Mouse (Mus musculus): ENCODE measurements around the gene Prr18. TPM values are rescaled to one million over a fixed set of nuclear protein-coding genes. Genes with fewer than 3 reads are reported as not detected.
"Not testable (repeated sequence)": the region's sequence is repeated elsewhere in the genome, so short reads cannot be mapped to it uniquely, and the experiment has no call there.

Gene Prr18
- 18.4 and 23.1 TPM in 2 replicates for polyA plus RNA-seq (2015; fragmentation: Nextera tagmentation; extraction: Ambion mirVana)

DNA sequence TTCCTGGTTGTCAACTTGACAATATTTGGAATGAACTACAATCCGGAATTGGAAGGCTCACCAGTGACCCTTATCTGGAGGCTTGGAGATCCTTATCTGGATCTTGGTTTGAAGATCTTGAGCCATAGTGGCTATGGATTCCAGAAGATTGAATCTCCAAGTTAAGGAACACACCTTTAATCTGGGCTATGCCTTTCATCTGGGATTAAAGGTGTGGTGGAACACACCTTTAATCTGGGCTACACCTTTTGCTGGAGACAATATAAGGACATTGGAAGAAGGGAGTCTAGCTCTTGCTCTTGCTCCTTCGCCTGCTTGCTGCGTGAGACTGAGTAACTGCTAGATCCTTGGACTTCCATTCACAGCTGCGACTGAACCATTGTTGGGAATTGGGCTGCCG lies at the start of gene Prr18:
Prr18 (plus strand) TSS at position 301 of the 400 bp plus-strand sequence.
- not testable (repeated sequence) for H3K4me3 ChIP-seq

GRCm38 (mm10) chr17:8289993-8290679 lies 47.1 kb upstream of the Prr18 start:
- 98% methylated on average over 3 of the region's 3 CpGs for WGBS
- no peak for ATAC-seq (ENCODE audit: low FRiP score, low read depth)
- Histone ChIP-seq H3K27me3 (no peaks in the 10 kb centered on the region), H3K4me3 (no peak overlapping the region), H3K4me2 (no peak overlapping the region), H3K4me1 (replicated peaks) (peaks cover 9% of the 10 kb centered on the region), H3K27ac (replicated peaks) (no peak overlapping the region), H3K36me3 (peaks cover 5% of the 10 kb centered on the region; the same call in 1 of the 2 replicates), H3K9me3 (no peaks in the 10 kb centered on the region), H3K9ac (no peak overlapping the region)

More for the DNA sequence above, at the start of gene Prr18:
- not testable (repeated sequence) for H3K27me3 ChIP-seq; H3K4me2 ChIP-seq; H3K9ac ChIP-seq; H3K36me3 ChIP-seq; H3K27ac ChIP-seq (replicated peaks); ATAC-seq (ENCODE audit: low FRiP score, low read depth); H3K9me3 ChIP-seq
- peaks cover 32% of the 10 kb centered on the region for H3K4me1 ChIP-seq (replicated peaks)
- WGBS, result 100% methylated on average over 1 of the region's 5 CpGs

GRCm38 (mm10) chr17:8290736-8291135 lies 46.5 kb upstream of the Prr18 start:
- no peaks in the 10 kb centered on the region for H3K9me3 ChIP-seq
- H3K27ac ChIP-seq (replicated peaks), result no peak overlapping the region
- no peaks in the 10 kb centered on the region for H3K27me3 ChIP-seq
- peaks cover 10% of the 10 kb centered on the region; the same call in 1 of the 2 replicates for H3K36me3 ChIP-seq
- H3K4me1 ChIP-seq (replicated peaks), result peaks cover 3% of the 10 kb centered on the region; the same call in 1 of the 2 replicates
- H3K4me2 ChIP-seq, result no peak overlapping the region
- H3K4me3 ChIP-seq, result no peak overlapping the region
- no peak overlapping the region for H3K9ac ChIP-seq
- ATAC-seq (ENCODE audit: low FRiP score, low read depth), result no peak

DNA sequence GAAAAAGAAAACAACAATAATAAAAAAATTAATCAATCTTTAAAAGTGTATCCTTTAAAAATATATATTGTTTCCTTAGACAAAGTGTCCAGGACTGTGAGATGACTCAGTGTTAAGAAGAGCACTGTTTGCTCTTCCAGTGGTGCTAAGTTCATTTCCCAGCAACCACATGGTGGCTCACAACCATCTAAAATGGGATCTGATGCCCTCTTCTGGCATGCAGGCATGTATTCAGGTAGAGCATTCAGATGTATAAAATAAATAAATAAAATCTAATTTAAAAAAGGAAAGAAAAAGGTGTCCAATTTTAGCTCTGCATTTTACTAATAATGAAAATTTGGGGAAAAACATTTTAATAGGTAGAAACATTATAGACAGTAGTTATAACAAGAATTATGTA lies 41.4 kb upstream of the Prr18 start:
- Histone ChIP-seq H3K9me3 (no peaks in the 10 kb centered on the region), H3K4me2 (no peak overlapping the region), H3K4me3 (no peak overlapping the region), H3K4me1 (replicated peaks) (no peaks in the 10 kb centered on the region), H3K36me3 (peaks cover 13% of the 10 kb centered on the region), H3K9ac (no peak overlapping the region), H3K27me3 (no peaks in the 10 kb centered on the region), H3K27ac (replicated peaks) (no peak overlapping the region)
- no peak for ATAC-seq (ENCODE audit: low FRiP score, low read depth)

DNA sequence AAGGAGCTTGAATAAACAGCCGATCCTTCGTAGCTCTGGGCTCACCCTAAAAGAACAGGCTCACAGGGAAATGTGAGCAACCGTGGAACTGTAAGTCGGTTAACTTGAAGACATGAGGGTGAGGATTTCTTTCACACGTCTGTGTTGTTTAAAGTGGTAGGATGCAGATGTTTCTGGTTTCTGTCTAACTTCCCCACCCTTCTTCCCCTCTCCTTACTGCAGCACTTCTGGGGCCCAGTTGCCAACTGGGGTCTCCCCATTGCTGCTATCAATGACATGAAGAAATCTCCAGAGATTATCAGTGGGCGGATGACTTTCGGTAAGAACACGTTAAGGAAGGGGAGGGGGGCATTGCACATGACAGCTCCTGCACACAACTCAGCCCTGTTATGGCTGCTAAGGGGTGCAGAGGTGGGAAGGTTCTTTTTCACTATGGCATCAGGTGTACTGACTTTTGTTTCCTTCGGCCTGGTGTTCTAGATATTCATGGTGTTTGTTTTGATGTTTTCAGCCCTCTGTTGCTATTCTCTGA lies 40.9 kb upstream of the Prr18 start:
- no peaks in the 10 kb centered on the region for H3K9me3 ChIP-seq
- WGBS, result 88% methylated on average over 9 of the region's 9 CpGs
- no peaks in the 10 kb centered on the region for H3K27me3 ChIP-seq
- ATAC-seq (ENCODE audit: low FRiP score, low read depth), result no peak
- H3K27ac ChIP-seq (replicated peaks), result no peak overlapping the region
- H3K9ac ChIP-seq, result no peak overlapping the region
- peaks cover 13% of the 10 kb centered on the region for H3K36me3 ChIP-seq
- no peaks in the 10 kb centered on the region for H3K4me1 ChIP-seq (replicated peaks)
- H3K4me3 ChIP-seq, result no peak overlapping the region
- no peak overlapping the region for H3K4me2 ChIP-seq

DNA sequence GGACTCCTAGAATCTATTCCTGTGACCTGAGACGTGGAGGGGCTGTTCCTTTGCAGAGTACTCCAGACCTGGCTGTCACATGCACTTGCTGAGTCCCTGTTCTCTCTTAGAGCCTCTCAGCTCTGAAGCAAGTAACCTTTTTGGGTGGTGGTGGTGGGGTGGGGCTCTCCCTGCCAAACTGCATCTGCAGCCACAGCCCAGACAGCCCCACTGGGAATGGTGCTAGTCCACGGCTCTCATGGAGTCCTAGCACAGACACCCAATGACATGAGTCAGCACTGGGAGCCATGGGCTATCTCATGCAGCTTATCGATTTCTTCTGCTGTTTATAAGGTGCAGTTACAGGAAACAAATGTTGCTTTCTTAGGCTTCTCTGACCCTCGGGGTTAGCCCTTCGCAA lies 39.5 kb upstream of the Prr18 start:
- Histone ChIP-seq H3K36me3 (peaks cover 13% of the 10 kb centered on the region), H3K27me3 (no peaks in the 10 kb centered on the region), H3K9me3 (no peaks in the 10 kb centered on the region), H3K4me1 (replicated peaks) (no peaks in the 10 kb centered on the region), H3K9ac (no peak overlapping the region), H3K4me3 (no peak overlapping the region), H3K27ac (replicated peaks) (no peak overlapping the region), H3K4me2 (no peak overlapping the region)
- 88% methylated on average over 5 of the region's 5 CpGs for WGBS
- ATAC-seq (ENCODE audit: low FRiP score, low read depth), result no peak

DNA sequence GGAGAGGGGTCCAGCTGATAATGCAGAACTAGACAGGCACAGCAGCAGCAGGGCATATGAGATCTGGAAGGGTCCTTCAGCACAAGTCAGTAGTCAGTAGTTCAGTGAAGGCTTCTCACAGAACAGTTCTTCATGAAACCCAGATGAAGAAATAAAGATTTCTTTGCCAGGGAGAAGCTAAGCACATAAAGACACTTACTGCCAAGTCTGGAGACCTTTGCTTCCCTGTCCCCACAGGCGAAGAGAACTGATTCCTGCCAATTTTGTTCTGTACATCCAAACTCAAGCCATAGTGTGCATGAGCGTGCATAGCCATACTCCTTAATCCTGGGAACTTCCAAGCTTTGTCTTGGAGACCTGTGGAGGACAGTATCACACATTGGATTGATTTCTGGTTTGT lies 39.0 kb upstream of the Prr18 start:
- Histone ChIP-seq H3K4me1 (replicated peaks) (no peaks in the 10 kb centered on the region), H3K4me3 (no peak overlapping the region), H3K9ac (no peak overlapping the region), H3K27ac (replicated peaks) (no peak overlapping the region), H3K9me3 (no peaks in the 10 kb centered on the region), H3K4me2 (no peak overlapping the region), H3K27me3 (no peaks in the 10 kb centered on the region), H3K36me3 (peaks cover 13% of the 10 kb centered on the region)
- no peak for ATAC-seq (ENCODE audit: low FRiP score, low read depth)
- 98% methylated on average over 2 of the region's 2 CpGs for WGBS

GRCm38 (mm10) chr17:8299524-8299923 lies 37.7 kb upstream of the Prr18 start:
- H3K27me3 ChIP-seq, result no peaks in the 10 kb centered on the region
- H3K27ac ChIP-seq (replicated peaks), result no peak overlapping the region
- peaks cover 13% of the 10 kb centered on the region for H3K36me3 ChIP-seq
- ATAC-seq (ENCODE audit: low FRiP score, low read depth), result no peak
- no peaks in the 10 kb centered on the region for H3K9me3 ChIP-seq
- H3K9ac ChIP-seq, result no peak overlapping the region
- no peaks in the 10 kb centered on the region for H3K4me1 ChIP-seq (replicated peaks)
- no peak overlapping the region for H3K4me2 ChIP-seq
- no peak overlapping the region for H3K4me3 ChIP-seq

GRCm38 (mm10) chr17:8301515-8301914 lies 35.7 kb upstream of the Prr18 start:
- 77% methylated on average over 4 of the region's 4 CpGs for WGBS
- H3K27ac ChIP-seq (replicated peaks), result no peak overlapping the region
- H3K9me3 ChIP-seq, result no peaks in the 10 kb centered on the region
- no peak for ATAC-seq (ENCODE audit: low FRiP score, low read depth)
- peaks cover 8% of the 10 kb centered on the region; the same call in 1 of the 2 replicates for H3K36me3 ChIP-seq
- H3K4me3 ChIP-seq, result no peak overlapping the region
- H3K4me1 ChIP-seq (replicated peaks), result no peaks in the 10 kb centered on the region
- no peaks in the 10 kb centered on the region for H3K27me3 ChIP-seq
- no peak overlapping the region for H3K4me2 ChIP-seq
- H3K9ac ChIP-seq, result no peak overlapping the region

DNA sequence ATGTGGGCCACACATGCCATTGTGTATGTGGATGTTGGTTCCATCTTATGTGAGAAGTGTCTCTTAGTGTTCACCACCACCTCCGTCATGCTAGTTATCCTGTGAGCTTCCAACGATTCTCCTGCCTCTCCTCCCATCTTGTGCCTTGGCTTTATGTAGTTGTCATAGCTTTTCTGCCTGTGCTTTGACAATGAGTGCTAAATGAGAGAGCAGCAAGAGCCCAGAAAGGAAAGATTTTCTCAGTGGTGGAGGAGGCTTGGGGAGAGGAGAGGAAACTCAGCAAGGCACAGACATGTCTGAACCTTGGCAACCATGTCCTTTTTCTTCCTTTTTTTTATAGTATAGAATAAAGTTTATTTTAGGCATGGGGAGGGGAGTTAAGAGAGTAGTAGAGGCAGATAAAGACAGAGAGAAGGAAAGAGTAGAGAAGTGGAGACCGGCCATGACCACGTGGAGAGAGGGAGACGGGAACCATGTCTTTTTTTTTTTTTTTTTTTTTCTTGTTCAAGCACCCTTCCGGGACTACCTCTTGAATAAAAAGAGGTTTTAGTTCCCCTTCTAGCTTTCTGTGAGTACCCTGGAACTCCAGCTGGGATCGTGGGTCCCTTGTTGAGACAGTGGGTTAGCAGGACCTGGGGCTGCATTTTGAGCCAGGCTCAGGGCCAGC lies 34.4 kb upstream of the Prr18 start:
- no peak overlapping the region for H3K27ac ChIP-seq (replicated peaks)
- ATAC-seq (ENCODE audit: low FRiP score, low read depth), result no peak
- 72% methylated on average over 7 of the region's 7 CpGs for WGBS

DNA sequence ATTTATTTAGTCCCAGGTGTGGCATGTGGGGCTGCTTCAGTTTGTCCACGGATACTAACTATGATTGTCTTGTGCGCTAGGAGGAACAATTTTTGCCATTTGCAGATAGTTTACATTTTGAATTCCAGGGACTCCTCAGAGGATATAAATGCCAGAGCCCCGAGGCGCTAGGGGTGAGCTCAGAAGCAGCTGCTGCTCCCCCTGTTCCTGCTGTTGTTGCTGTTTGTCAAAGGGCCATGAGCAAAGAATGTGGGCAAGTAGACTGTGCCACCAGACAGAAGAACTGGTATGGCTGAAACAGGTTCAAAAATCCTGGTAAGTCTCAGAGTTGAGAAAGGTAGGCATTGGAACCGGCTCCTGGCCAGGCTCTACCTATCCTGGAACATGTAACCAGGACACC lies 33.6 kb upstream of the Prr18 start:
- Histone ChIP-seq H3K9ac (no peak overlapping the region), H3K4me3 (no peak overlapping the region), H3K4me2 (no peak overlapping the region), H3K27me3 (no peaks in the 10 kb centered on the region), H3K4me1 (replicated peaks) (no peaks in the 10 kb centered on the region), H3K36me3 (no peaks in the 10 kb centered on the region), H3K27ac (replicated peaks) (no peak overlapping the region), H3K9me3 (no peaks in the 10 kb centered on the region)
- WGBS, result 66% methylated on average over 5 of the region's 5 CpGs
- ATAC-seq (ENCODE audit: low FRiP score, low read depth), result no peak

More for the DNA sequence above, 34.4 kb upstream of the Prr18 start:
- H3K4me2 ChIP-seq, result no peak overlapping the region
- no peaks in the 10 kb centered on the region for H3K4me1 ChIP-seq (replicated peaks)
- peaks cover 5% of the 10 kb centered on the region; the same call in 1 of the 2 replicates for H3K36me3 ChIP-seq
- H3K9ac ChIP-seq, result no peak overlapping the region
- no peaks in the 10 kb centered on the region for H3K9me3 ChIP-seq
- H3K27me3 ChIP-seq, result no peaks in the 10 kb centered on the region
- no peak overlapping the region for H3K4me3 ChIP-seq

GRCm38 (mm10) chr17:8305801-8306200 lies 31.5 kb upstream of the Prr18 start:
- WGBS, result 23% methylated on average over 3 of the region's 3 CpGs
- Histone ChIP-seq H3K4me2 (no peak overlapping the region), H3K36me3 (no peaks in the 10 kb centered on the region), H3K4me3 (no peak overlapping the region), H3K9me3 (no peaks in the 10 kb centered on the region), H3K27me3 (no peaks in the 10 kb centered on the region), H3K27ac (replicated peaks) (no peak overlapping the region), H3K9ac (no peak overlapping the region), H3K4me1 (replicated peaks) (0 out of 2 replicates have a peak, but pooled peaks cover 4% of the 10 kb centered on the region)
- no peak for ATAC-seq (ENCODE audit: low FRiP score, low read depth)
